Comparison of ENCODE assay signal across 7 mouse cellular contexts in genomic region chr15:93274679-93275583, GRCm38 (mm10). TPM values are rescaled to one million over a fixed set of nuclear protein-coding genes. Genes with fewer than 3 reads are reported as not detected.
DNase-seq lines count a peak whose midpoint lies in the region; ATAC-seq lines count a peak whose summit lies in the region.

Gxylt1 (minus strand) TSS chr15:93275179.

- peak within 1 kb of the TSS; percentile 76 for H3K4me3 ChIP-seq in intestine, embryonic 16.5 days (ENCODE audit: low read length)
- peak within 1 kb of the TSS; percentile 74 for H3K4me3 ChIP-seq in midbrain, embryonic 11.5 days (ENCODE audit: low read depth, low read length)

- H3K4me2 ChIP-seq in intestine, embryonic 16.5 days (ENCODE audit: low read depth, low read length): peak within 1 kb of the TSS; percentile 95
- peak within 1 kb of the TSS; percentile 93 for H3K4me2 ChIP-seq in midbrain, embryonic 11.5 days

- no peaks in the 10 kb centered on the region for H3K9me3 ChIP-seq in intestine, embryonic 16.5 days (ENCODE audit: control insufficient read depth, low read length)
- H3K9me3 ChIP-seq in midbrain, embryonic 11.5 days (ENCODE audit: control insufficient read depth, low read length): no peaks in the 10 kb centered on the region

- WGBS in intestine, embryonic 16.5 days: under 1% methylated on average over 93 of the region's 93 CpGs
- WGBS in midbrain, embryonic 11.5 days: under 1% methylated on average over 72 of the region's 93 CpGs

- intact Hi-C loops in left cerebral cortex, postnatal 36 days (cut with DNase I): loop anchor here (2.0 kb wide), 2 partner anchors 62 to 124 kb away; partner anchors contain the start of genes Pphln1, Yaf2 and Zcrb1

- H3K4me1 ChIP-seq in intestine, embryonic 16.5 days (ENCODE audit: control insufficient read depth, insufficient read depth, low read length): peaks cover 22% of the 10 kb centered on the region
- peaks cover 14% of the 10 kb centered on the region for H3K4me1 ChIP-seq in midbrain, embryonic 11.5 days (ENCODE audit: control insufficient read depth, insufficient read depth, low read length)

- H3K27ac ChIP-seq in intestine, embryonic 16.5 days (ENCODE audit: low read length): peak within 1 kb of the TSS; percentile 88
- H3K27ac ChIP-seq in midbrain, embryonic 11.5 days (ENCODE audit: low read depth, low read length): peak within 1 kb of the TSS; percentile 69

- no peaks in the 10 kb centered on the region for H3K36me3 ChIP-seq in intestine, embryonic 16.5 days (ENCODE audit: control insufficient read depth, insufficient read depth, low read length)
- no peaks in the 10 kb centered on the region for H3K36me3 ChIP-seq in midbrain, embryonic 11.5 days (ENCODE audit: control insufficient read depth, insufficient read depth, low read length)

- ATAC-seq in intestine, embryonic 16.5 days: peak; percentile 98
- ATAC-seq in midbrain, embryonic 11.5 days (ENCODE audit: low FRiP score): peak; percentile 99

- DNase-seq in adrenal gland, adult 8-10 months: peak; percentile 100
- DNase-seq in embryo, embryonic 9.5 days (ENCODE audit: extremely low spot score): peak; percentile 100
- DNase-seq in gastrocnemius, postnatal 4 days (ENCODE audit: low spot score in 2 of 2): peak; percentile 100
- DNase-seq in left cerebral cortex, postnatal 36 days (ENCODE audit: low spot score in 2 of 2): peak; percentile 99
- peak; percentile 100 for DNase-seq in midbrain, embryonic 11.5 days (ENCODE audit: low spot score, missing footprints)
- peak; percentile 96 for DNase-seq in skeletal muscle tissue, adult 2 months (ENCODE audit: low read depth, low spot score)

- peak within 1 kb of the TSS; percentile 83 for H3K9ac ChIP-seq in intestine, embryonic 16.5 days (ENCODE audit: low read depth, low read length)
- H3K9ac ChIP-seq in midbrain, embryonic 11.5 days (ENCODE audit: low read length): peak within 1 kb of the TSS; percentile 75

- no peaks in the 10 kb centered on the region for H3K27me3 ChIP-seq in intestine, embryonic 16.5 days (replicated peaks; ENCODE audit: control insufficient read depth, insufficient read depth, low read length)
- no peaks in the 10 kb centered on the region for H3K27me3 ChIP-seq in midbrain, embryonic 11.5 days (ENCODE audit: control insufficient read depth, insufficient read depth, low read length)

RNA-seq across cellular contexts. Expression of gene Gxylt1, which starts in this region (rescaled TPM):
- total RNA-seq in adrenal gland, adult 8-10 months (2022): 10 to 100 TPM; 26.5 to 32.2 (median 31.0) TPM
- total RNA-seq in gastrocnemius, postnatal 4 days (2021): 10 to 100 TPM; 13.7 to 15.3 TPM
- polyA plus RNA-seq in intestine, embryonic 16.5 days (2015; fragmentation: Nextera tagmentation; extraction: Ambion mirVana): 7.0 and 7.3 TPM in 2 replicates
- 10 to 100 TPM in 1 of 2 experiments, 1 to 10 TPM in 1; 9.9 to 13.0 TPM for total RNA-seq in left cerebral cortex, postnatal 36 days (2021)
- polyA plus RNA-seq in midbrain, embryonic 11.5 days (2014; fragmentation: Nextera tagmentation; extraction: Ambion mirVana): 11.4 and 14.1 TPM in 2 replicates

Comparison
In these comparisons a context has a peak if more than half of its experiments do, and no peak if none do; other contexts are left out.
1. Peak in every context shown above with its lines: DNase-seq, ATAC-seq, H3K4me3 ChIP-seq and H3K27ac ChIP-seq.